Mouse (Mus musculus) layer of hippocampus, adult 2 months (tissue): Measurements from ENCODE around the gene Stat3. TPM values are rescaled to one million over a fixed set of nuclear protein-coding genes. Genes with fewer than 3 reads are reported as not detected.

Source experiments
- DNase-seq, 2 experiments: peaks; one replicate each; pipeline ENCODE4 v3.0.0; 2022; ENCODE audit warnings: low spot score in 2 of 2
- H3K27ac ChIP-seq: fragments of 200-600 bp; 2 replicates; pipeline ENCODE4 v1.8.1; 2022
- H3K4me3 ChIP-seq: fragments of 200-600 bp; 2 replicates; pipeline ENCODE4 v1.8.1; 2022; ENCODE audit warnings: mild to moderate bottlenecking
- CTCF ChIP-seq: fragments of 200-600 bp; conservative IDR thresholded peaks from 2 replicates; pipeline ENCODE4 v1.8.1; 2022; ENCODE audit warnings: antibody characterized with exemption, mild to moderate bottlenecking, moderate library complexity
- total RNA-seq, 2 experiments: library from RNA; stranded (reverse); gene quantifications; 2 replicates each; pipeline ENCODE4 v1.2.3; 2021

Gene Stat3
- total RNA-seq, 2 experiments from 2014 or later = 39.5 to 42.3 TPM

GRCm38 (mm10) chr11:100861335-100861734, 78.0 kb downstream of the Stat3 start:
- no peak for TF ChIP-seq CTCF
- Histone ChIP-seq H3K4me3 (no peak overlapping the region), H3K27ac (no peak overlapping the region)
- DNase-seq = no peak

GRCm38 (mm10) chr11:100860198-100861048, 78.9 kb downstream of the Stat3 start:
- DNase-seq = no peak
- TF ChIP-seq CTCF = peak; percentile 34
- Histone ChIP-seq H3K4me3 (peak overlapping the region; percentile 52), H3K27ac (no peak overlapping the region)

GRCm38 (mm10) chr11:100859579-100860075, 79.7 kb downstream of the Stat3 start:
- Histone ChIP-seq H3K4me3 (peak overlapping the region; percentile 52), H3K27ac (no peak overlapping the region)
- no peak for DNase-seq
- no peak for TF ChIP-seq CTCF

GRCm38 (mm10) chr11:100858935-100859578, 80.3 kb downstream of the Stat3 start, which contains the start of gene Stat5a:
Gene Stat5a (plus strand): TSS chr11:100859351.
- DNase-seq = peak; percentile 51 to 67
- peak within 1 kb of the TSS; percentile 52 for H3K4me3 ChIP-seq
- no peak within 1 kb of the TSS for H3K27ac ChIP-seq
- TF ChIP-seq CTCF = no peak

GRCm38 (mm10) chr11:100857960-100858359, 81.4 kb downstream of the Stat3 start:
- no peak for TF ChIP-seq CTCF
- H3K27ac ChIP-seq = no peak overlapping the region
- DNase-seq = no peak
- no peak overlapping the region for H3K4me3 ChIP-seq

- DNase-seq = no peak
- no peak overlapping the region for H3K4me3 ChIP-seq
- H3K27ac ChIP-seq = no peak overlapping the region
- no peak for TF ChIP-seq CTCF
Measured at GRCm38 (mm10) chr11:100855178-100855577, 84.2 kb downstream of the Stat3 start.

GRCm38 (mm10) chr11:100854268-100854667, 85.1 kb downstream of the Stat3 start:
- no peak overlapping the region for H3K27ac ChIP-seq
- DNase-seq = no peak
- H3K4me3 ChIP-seq = no peak overlapping the region
- no peak for TF ChIP-seq CTCF

GRCm38 (mm10) chr11:100853018-100853417, 86.3 kb downstream of the Stat3 start:
- no peak for DNase-seq
- no peak overlapping the region for H3K27ac ChIP-seq
- no peak overlapping the region for H3K4me3 ChIP-seq
- TF ChIP-seq CTCF = no peak

GRCm38 (mm10) chr11:100852088-100852487, 87.3 kb downstream of the Stat3 start:
- H3K27ac ChIP-seq = no peak overlapping the region
- H3K4me3 ChIP-seq = no peak overlapping the region
- no peak for TF ChIP-seq CTCF
- DNase-seq = no peak

- TF ChIP-seq CTCF = no peak
- H3K4me3 ChIP-seq = peak overlapping the region; percentile 71
- peak in 1 of 2 experiments; percentile 23 for DNase-seq
- peak overlapping the region; percentile 86; the same call in 1 of the 2 replicates for H3K27ac ChIP-seq
Measured at GRCm38 (mm10) chr11:100850778-100851528, 88.4 kb downstream of the Stat3 start.

- Histone ChIP-seq H3K4me3 (peak within 1 kb of the TSS; percentile 71), H3K27ac (peak within 1 kb of the TSS; percentile 86)
- no peak for TF ChIP-seq CTCF
- peak; percentile 17 to 57 for DNase-seq
Measured at GRCm38 (mm10) chr11:100850038-100850777, 89.1 kb downstream of the Stat3 start, which contains the start of gene Stat5b. Gene Stat5b (minus strand): TSS chr11:100850724.

GRCm38 (mm10) chr11:100849456-100850037, 89.8 kb downstream of the Stat3 start:
- Histone ChIP-seq H3K27ac (peak overlapping the region; percentile 86), H3K4me3 (peak overlapping the region; percentile 71)
- no peak for DNase-seq
- no peak for TF ChIP-seq CTCF
